Mouse (Mus musculus): ENCODE data around the gene Nfatc2.
A peak's percentile ranks its signal among the peaks of the same experiment; 100 is the strongest.

DNA sequence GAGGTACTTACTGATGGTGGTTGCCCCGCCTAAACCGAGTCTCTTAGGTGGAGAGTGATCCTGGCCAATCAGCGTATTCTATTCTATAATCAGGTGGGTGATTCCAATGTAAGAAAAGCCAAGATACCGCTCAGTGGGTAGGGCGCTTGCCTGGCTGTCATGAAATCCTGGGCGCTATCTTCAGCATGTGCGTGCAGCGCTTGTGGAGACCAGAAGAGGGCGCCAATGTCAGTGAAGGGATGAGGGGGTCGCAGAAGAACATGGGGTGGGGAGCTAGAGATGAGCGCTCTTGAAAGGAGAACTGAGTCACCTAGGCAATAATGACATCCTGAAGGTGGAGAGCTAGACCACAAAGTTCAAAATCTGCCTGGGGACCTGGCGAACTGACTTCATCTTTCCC is 160.0 kb downstream of the Nfatc2 start:
- no peak for TF ChIP-seq POLR2A (IDR thresholded peaks at IDR 0.05; ENCODE audit: borderline replicate concordance, control insufficient read depth, low read depth, low read length)
- peak; percentile 5; the same call in 1 of the 2 replicates for TF ChIP-seq CTCF (IDR thresholded peaks at IDR 0.05; ENCODE audit: control insufficient read depth, insufficient read depth, low read length)

All from bone marrow, adult 2 months (tissue).